Mouse (Mus musculus) T-cell, adult 2 months (primary cell): ENCODE data around the gene Efna3.

Experiments used
- DNase-seq: peaks from one replicate; pipeline ENCODE4 v3.0.0; 2022; ENCODE audit warnings: low spot score

Efna3 gene

GRCm38 (mm10) chr3:89284261-89284660 lies 38.5 kb downstream of the Efna3 start:
- DNase-seq: no peak

- DNase-seq: no peak
Measured at GRCm38 (mm10) chr3:89282291-89282643, 40.5 kb downstream of the Efna3 start.

- peak; percentile 83 for DNase-seq
Measured at GRCm38 (mm10) chr3:89281579-89282290, 41.0 kb downstream of the Efna3 start.

GRCm38 (mm10) chr3:89280606-89281511 lies 41.9 kb downstream of the Efna3 start, which contains the start of gene Efna1:
Gene Efna1 (minus strand): TSS chr3:89281142.
- peak; percentile 18 for DNase-seq

GRCm38 (mm10) chr3:89280050-89280605 lies 42.6 kb downstream of the Efna3 start:
- DNase-seq: no peak

- DNase-seq: peak; percentile 37
Measured at GRCm38 (mm10) chr3:89279153-89279890, 43.4 kb downstream of the Efna3 start.

- DNase-seq: no peak
Measured at GRCm38 (mm10) chr3:89278643-89279042, 44.1 kb downstream of the Efna3 start.

GRCm38 (mm10) chr3:89278107-89278506 lies 44.7 kb downstream of the Efna3 start:
- DNase-seq: no peak

GRCm38 (mm10) chr3:89277281-89278021 lies 45.3 kb downstream of the Efna3 start:
- no peak for DNase-seq

GRCm38 (mm10) chr3:89276061-89276460 lies 46.7 kb downstream of the Efna3 start:
- DNase-seq: no peak

GRCm38 (mm10) chr3:89271760-89272159 lies 51.0 kb downstream of the Efna3 start:
- DNase-seq: no peak

- no peak for DNase-seq
Measured at GRCm38 (mm10) chr3:89270891-89271290, 51.9 kb downstream of the Efna3 start.

GRCm38 (mm10) chr3:89270051-89270755 lies 52.6 kb downstream of the Efna3 start, which contains the start of gene Slc50a1:
Gene Slc50a1 (minus strand): TSS chr3:89270570.
- DNase-seq: peak; percentile 70

- DNase-seq: no peak
Measured at GRCm38 (mm10) chr3:89268916-89269315, 53.8 kb downstream of the Efna3 start.

- peak; percentile 82 for DNase-seq
Measured at GRCm38 (mm10) chr3:89266439-89266893, 56.3 kb downstream of the Efna3 start.
